Mouse (Mus musculus): ENCODE measurements at regions not wholly inside any gene's neighbourhood (a gene's known extent, or its start where the extent isn't known, plus 50 kb on each side); places are given as distances from the start of the nearest gene placed in this dataset.
"Not testable (repeated sequence)": the region's sequence is repeated elsewhere in the genome, so short reads cannot be mapped to it uniquely, and the experiment has no call there.

GRCm38 (mm10) chr6:4149663-4150062, 62.9 kb upstream of the Bet1 start:
- DNase-seq = no peak

- no peak for DNase-seq
Observed at GRCm38 (mm10) chr6:4158293-4158692, 71.5 kb upstream of the Bet1 start.

GRCm38 (mm10) chr6:4163733-4164132, 77.0 kb upstream of the Bet1 start:
- DNase-seq = no peak

GRCm38 (mm10) chr6:4167112-4167511, 80.3 kb upstream of the Bet1 start:
- no peak for DNase-seq

- no peak for DNase-seq
Observed at GRCm38 (mm10) chr6:4167757-4168156, 81.0 kb upstream of the Bet1 start.

GRCm38 (mm10) chr6:4171561-4171960, 84.8 kb upstream of the Bet1 start:
- DNase-seq = no peak

- no peak for DNase-seq
Observed at GRCm38 (mm10) chr6:4187683-4188082, 100.9 kb upstream of the Bet1 start.

- not testable (repeated sequence) for DNase-seq
Observed at GRCm38 (mm10) chr6:4190976-4191375, 104.2 kb upstream of the Bet1 start.

GRCm38 (mm10) chr6:4193286-4193685, 106.5 kb upstream of the Bet1 start:
- no peak for DNase-seq

GRCm38 (mm10) chr6:4201176-4201575, 114.4 kb upstream of the Bet1 start:
- DNase-seq = no peak

GRCm38 (mm10) chr6:4205681-4206080, 118.9 kb upstream of the Bet1 start:
- no peak for DNase-seq

GRCm38 (mm10) chr6:4245265-4246112, 158.7 kb upstream of the Bet1 start:
- DNase-seq = no peak

GRCm38 (mm10) chr6:4246113-4246419, 159.3 kb upstream of the Bet1 start:
- no peak for DNase-seq

- no peak for DNase-seq
Observed at GRCm38 (mm10) chr6:4276607-4277006, 189.8 kb upstream of the Bet1 start.

- no peak for DNase-seq
Observed at GRCm38 (mm10) chr6:4277245-4277890, 190.6 kb upstream of the Bet1 start.

GRCm38 (mm10) chr6:4291380-4291779, 204.6 kb upstream of the Bet1 start:
- no peak for DNase-seq

GRCm38 (mm10) chr6:4303410-4303809, 201.2 kb upstream of the Col1a2 start:
- DNase-seq = not testable (repeated sequence)

GRCm38 (mm10) chr6:4349953-4350352, 154.7 kb upstream of the Col1a2 start:
- DNase-seq = no peak

- DNase-seq = no peak
Observed at GRCm38 (mm10) chr6:4362220-4362619, 142.4 kb upstream of the Col1a2 start.

GRCm38 (mm10) chr6:4375465-4376037, 129.1 kb upstream of the Col1a2 start:
- DNase-seq = no peak

GRCm38 (mm10) chr6:4396808-4397207, 107.8 kb upstream of the Col1a2 start:
- DNase-seq = no peak

- no peak for DNase-seq
Observed at GRCm38 (mm10) chr6:4397695-4398598, 106.7 kb upstream of the Col1a2 start.

- no peak for DNase-seq
Observed at GRCm38 (mm10) chr6:4398599-4398980, 106.0 kb upstream of the Col1a2 start.

All from liver (tissue).